Mouse (Mus musculus): ENCODE results near the gene Zfp1. TPM values are rescaled to one million over a fixed set of nuclear protein-coding genes. Genes with fewer than 3 reads are reported as not detected.
A peak's percentile ranks its signal among the peaks of the same experiment; 100 is the strongest.

Zfp1 gene
- total RNA-seq (2014; rRNA removed): 4.7 and 5.0 TPM in 2 replicates
- polyA plus RNA-seq (2012; rRNA removed): 2.9 and 4.3 TPM in 2 replicates

- under 1% methylated on average over 75 of the region's 75 CpGs for WGBS
- Histone ChIP-seq H3K36me3 (ENCODE audit: control insufficient read depth, insufficient read depth, low read length) (no peaks in the 10 kb centered on the region), H3K4me3 (ENCODE audit: insufficient read depth, low read depth, low read length) (peak within 1 kb of the TSS; percentile 93), H3K27ac (replicated peaks; ENCODE audit: insufficient read depth, low read depth, low read length) (peak within 1 kb of the TSS; percentile 99), H3K4me1 (ENCODE audit: control insufficient read depth, insufficient read depth, low read length) (peaks cover 8% of the 10 kb centered on the region; the same call in 1 of the 2 replicates), H3K79me2 (ENCODE audit: control insufficient read depth, insufficient read depth, low read length) (peaks cover 20% of the 10 kb centered on the region), H3K27me3 (ENCODE audit: control insufficient read depth, insufficient read depth, low read length) (no peaks in the 10 kb centered on the region), H3K9ac (ENCODE audit: low read depth, low read length) (peak within 1 kb of the TSS; percentile 98)
- DNase-seq (ENCODE audit: extremely low read depth, low read depth, low spot score): peak; percentile 93
- peak; percentile 91 for TF ChIP-seq POLR2A (IDR thresholded peaks at IDR 0.05; ENCODE audit: extremely low read depth, insufficient read depth, low read length)
- no peak for TF ChIP-seq CTCF (IDR thresholded peaks at IDR 0.05; ENCODE audit: low read depth, low read length)
These were observed at the start of gene Zfp1 for GRCm38 (mm10) chr8:111643264-111644141. TSS of gene Zfp1 (plus strand) at chr8:111643401.

GRCm38 (mm10) chr8:111594044-111594840 lies 49.0 kb upstream of the Zfp1 start:
- 84% methylated on average over 3 of the region's 3 CpGs for WGBS
- Histone ChIP-seq H3K27me3 (ENCODE audit: control insufficient read depth, insufficient read depth, low read length) (no peaks in the 10 kb centered on the region), H3K36me3 (ENCODE audit: control insufficient read depth, insufficient read depth, low read length) (no peaks in the 10 kb centered on the region), H3K79me2 (ENCODE audit: control insufficient read depth, insufficient read depth, low read length) (peaks cover 37% of the 10 kb centered on the region; the same call in 1 of the 2 replicates), H3K4me1 (ENCODE audit: control insufficient read depth, insufficient read depth, low read length) (peaks cover 16% of the 10 kb centered on the region), H3K4me3 (ENCODE audit: insufficient read depth, low read depth, low read length) (no peak overlapping the region), H3K9ac (ENCODE audit: low read depth, low read length) (no peak overlapping the region), H3K27ac (replicated peaks; ENCODE audit: insufficient read depth, low read depth, low read length) (no peak overlapping the region)
- DNase-seq (ENCODE audit: extremely low read depth, low read depth, low spot score): no peak
- TF ChIP-seq POLR2A (IDR thresholded peaks at IDR 0.05; ENCODE audit: extremely low read depth, insufficient read depth, low read length) (no peak), CTCF (IDR thresholded peaks at IDR 0.05; ENCODE audit: low read depth, low read length) (no peak)

DNA sequence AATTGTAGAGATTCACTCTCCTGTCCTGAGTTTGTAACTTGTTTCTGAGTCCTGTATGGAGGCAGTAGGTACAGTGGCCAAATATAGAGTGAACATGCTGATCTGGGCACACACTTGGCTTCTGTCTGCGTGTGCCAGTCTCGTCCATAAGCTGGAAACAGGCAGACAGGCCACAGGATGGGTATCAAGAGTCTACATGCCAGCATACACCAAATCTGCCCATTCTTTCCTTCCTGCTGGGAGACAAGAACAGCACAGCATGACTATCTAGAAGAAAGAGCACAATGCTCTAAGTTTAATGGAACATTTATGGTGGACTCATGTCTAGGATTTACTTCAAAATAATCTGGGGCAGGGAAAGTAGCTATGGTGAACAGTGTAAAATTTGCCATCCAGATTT lies 48.2 kb upstream of the Zfp1 start:
- Histone ChIP-seq H3K4me1 (ENCODE audit: control insufficient read depth, insufficient read depth, low read length) (peaks cover 16% of the 10 kb centered on the region), H3K4me3 (ENCODE audit: insufficient read depth, low read depth, low read length) (no peak overlapping the region), H3K27ac (replicated peaks; ENCODE audit: insufficient read depth, low read depth, low read length) (no peak overlapping the region), H3K79me2 (ENCODE audit: control insufficient read depth, insufficient read depth, low read length) (peaks cover 38% of the 10 kb centered on the region), H3K27me3 (ENCODE audit: control insufficient read depth, insufficient read depth, low read length) (no peaks in the 10 kb centered on the region), H3K9ac (ENCODE audit: low read depth, low read length) (no peak overlapping the region), H3K36me3 (ENCODE audit: control insufficient read depth, insufficient read depth, low read length) (no peaks in the 10 kb centered on the region)
- TF ChIP-seq CTCF (IDR thresholded peaks at IDR 0.05; ENCODE audit: low read depth, low read length) (no peak), POLR2A (IDR thresholded peaks at IDR 0.05; ENCODE audit: extremely low read depth, insufficient read depth, low read length) (no peak)
- DNase-seq (ENCODE audit: extremely low read depth, low read depth, low spot score): no peak
- WGBS: 76% methylated on average over 2 of the region's 2 CpGs

- Histone ChIP-seq H3K36me3 (ENCODE audit: control insufficient read depth, insufficient read depth, low read length) (no peaks in the 10 kb centered on the region), H3K79me2 (ENCODE audit: control insufficient read depth, insufficient read depth, low read length) (peaks cover 32% of the 10 kb centered on the region), H3K4me1 (ENCODE audit: control insufficient read depth, insufficient read depth, low read length) (peaks cover 16% of the 10 kb centered on the region), H3K4me3 (ENCODE audit: insufficient read depth, low read depth, low read length) (no peak overlapping the region), H3K27ac (replicated peaks; ENCODE audit: insufficient read depth, low read depth, low read length) (no peak overlapping the region), H3K27me3 (ENCODE audit: control insufficient read depth, insufficient read depth, low read length) (no peaks in the 10 kb centered on the region), H3K9ac (ENCODE audit: low read depth, low read length) (no peak overlapping the region)
- WGBS: 60% methylated on average over 15 of the region's 15 CpGs
- DNase-seq (ENCODE audit: extremely low read depth, low read depth, low spot score): no peak
- TF ChIP-seq POLR2A (IDR thresholded peaks at IDR 0.05; ENCODE audit: extremely low read depth, insufficient read depth, low read length): no peak
These were observed 47.3 kb upstream of the Zfp1 start for GRCm38 (mm10) chr8:111595712-111596484.

- H3K9ac ChIP-seq (ENCODE audit: low read depth, low read length): no peak overlapping the region
- H3K27me3 ChIP-seq (ENCODE audit: control insufficient read depth, insufficient read depth, low read length): no peaks in the 10 kb centered on the region
- 65% methylated on average over 3 of the region's 3 CpGs for WGBS
- DNase-seq (ENCODE audit: extremely low read depth, low read depth, low spot score): no peak
- no peak overlapping the region for H3K27ac ChIP-seq (replicated peaks; ENCODE audit: insufficient read depth, low read depth, low read length)
- TF ChIP-seq CTCF (IDR thresholded peaks at IDR 0.05; ENCODE audit: low read depth, low read length): no peak
- no peak for TF ChIP-seq POLR2A (IDR thresholded peaks at IDR 0.05; ENCODE audit: extremely low read depth, insufficient read depth, low read length)
- H3K4me1 ChIP-seq (ENCODE audit: control insufficient read depth, insufficient read depth, low read length): peaks cover 16% of the 10 kb centered on the region
- H3K4me3 ChIP-seq (ENCODE audit: insufficient read depth, low read depth, low read length): no peak overlapping the region
- H3K36me3 ChIP-seq (ENCODE audit: control insufficient read depth, insufficient read depth, low read length): no peaks in the 10 kb centered on the region
- H3K79me2 ChIP-seq (ENCODE audit: control insufficient read depth, insufficient read depth, low read length): peaks cover 31% of the 10 kb centered on the region
These were observed 46.7 kb upstream of the Zfp1 start for GRCm38 (mm10) chr8:111596485-111596821.

All from liver, adult 2 months (tissue).